Mouse (Mus musculus): ENCODE results near the gene Prl7b1.

Prl7b1 gene

DNA sequence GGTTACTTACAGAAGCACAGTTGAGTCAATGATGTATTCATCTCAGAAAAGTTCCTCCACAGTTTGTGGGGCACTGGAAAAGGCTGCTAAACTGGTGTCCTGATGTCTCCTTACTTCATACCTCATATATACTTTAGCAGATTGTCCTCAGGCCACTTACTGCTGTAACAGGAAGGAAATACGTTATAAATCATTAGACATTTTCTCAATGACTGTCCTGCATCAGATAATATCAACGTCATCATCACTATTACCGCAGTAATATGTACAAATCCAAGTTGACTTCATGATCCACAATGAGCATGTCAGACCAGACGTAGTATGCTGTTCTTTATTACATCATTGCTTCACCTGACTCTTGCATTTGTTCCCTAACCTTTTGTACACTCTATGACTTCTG is at the start of gene Prl7b1:
Gene Prl7b1 (minus strand): TSS at position 101 of the 400 bp plus-strand sequence.
- no peak for DNase-seq (ENCODE audit: low spot score)

GRCm38 (mm10) chr13:27642393-27642792 is 32.0 kb upstream of the Prl7b1 start, which contains the start of gene Prl7a1:
Prl7a1 (minus strand) TSS chr13:27642493.
- DNase-seq (ENCODE audit: low spot score): no peak

GRCm38 (mm10) chr13:27582071-27582470 is 28.3 kb downstream of the Prl7b1 start, which contains the start of gene Prl8a1:
Prl8a1 (minus strand) TSS chr13:27582171.
- DNase-seq (ENCODE audit: low spot score): no peak

GRCm38 (mm10) chr13:27564506-27564905 is 45.9 kb downstream of the Prl7b1 start, which contains the start of gene Prl8a9:
Prl8a9 (minus strand) TSS chr13:27564606.
- DNase-seq (ENCODE audit: low spot score): no peak

DNA sequence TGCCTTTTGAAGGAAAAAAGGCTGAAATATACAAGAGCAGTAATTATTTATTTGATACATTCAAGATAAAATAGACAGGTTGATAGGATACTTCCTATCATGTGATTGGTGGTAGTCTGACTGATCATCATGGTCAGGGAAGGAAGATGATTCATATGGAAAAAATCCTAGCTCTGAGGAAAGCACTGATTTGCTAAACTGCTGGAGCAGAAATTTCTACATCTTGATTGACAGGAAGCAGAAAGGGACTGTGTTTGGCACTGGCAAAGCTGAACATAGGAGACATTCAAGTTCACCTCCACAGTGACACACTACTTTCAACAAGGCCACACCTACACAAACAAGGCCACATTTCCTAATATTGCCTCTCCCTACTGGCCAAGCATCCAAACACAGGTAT is 57.0 kb downstream of the Prl7b1 start:
- no peak for DNase-seq (ENCODE audit: low spot score)

Data from embryo, embryonic 10.5 days (tissue).